Mouse (Mus musculus) gastrocnemius, adult 18-20 months (tissue): ENCODE data around the gene Cmtm5. TPM values are rescaled to one million over a fixed set of nuclear protein-coding genes. Genes with fewer than 3 reads are reported as not detected.
A peak's percentile ranks its signal among the peaks of the same experiment; 100 is the strongest.

ENCODE experiments used
- DNase-seq: peaks from one replicate; pipeline ENCODE4 v3.0.0; 2021; ENCODE audit warnings: low spot score
- long read RNA-seq, 2 experiments: library from polyadenylated mRNA; stranded (forward); transcript quantifications; one replicate each; pipeline ENCODE4 v2.0.0; 2021
- total RNA-seq, 2 experiments: library from RNA; stranded (reverse); gene quantifications; 2 replicates each; pipeline ENCODE4 v1.2.3; 2021

Cmtm5 gene
- under 1 TPM in 1 of 2 experiments, not detected in 1; 0.50 TPM for total RNA-seq
- long read RNA-seq, experiment 1 = 0 reads
- long read RNA-seq, experiment 2 = 0 reads

- DNase-seq = no peak
These were observed at the start of gene Cmtm5 for GRCm38 (mm10) chr14:54935904-54936830. Gene Cmtm5, plus strand, starts transcription at chr14:54936261.

- DNase-seq = no peak
These were observed 43.9 kb upstream of the Cmtm5 start, which contains the start of gene Pabpn1 for GRCm38 (mm10) chr14:54892200-54892599. Gene Pabpn1, plus strand, starts transcription at chr14:54892500.

GRCm38 (mm10) chr14:54893651-54894181, 42.3 kb upstream of the Cmtm5 start:
- peak; percentile 99 for DNase-seq

GRCm38 (mm10) chr14:54894296-54895151, 41.5 kb upstream of the Cmtm5 start:
- DNase-seq = peak; percentile 58

- no peak for DNase-seq
These were observed 38.6 kb upstream of the Cmtm5 start for GRCm38 (mm10) chr14:54897445-54897844.

GRCm38 (mm10) chr14:54900383-54900782, 35.7 kb upstream of the Cmtm5 start:
- peak; percentile 79 for DNase-seq

- DNase-seq = no peak
These were observed 32.4 kb upstream of the Cmtm5 start for GRCm38 (mm10) chr14:54903641-54904040.

- no peak for DNase-seq
These were observed 27.4 kb upstream of the Cmtm5 start for GRCm38 (mm10) chr14:54908682-54909081.

GRCm38 (mm10) chr14:54912109-54912850, 23.8 kb upstream of the Cmtm5 start:
- DNase-seq = no peak

GRCm38 (mm10) chr14:54912886-54913285, 23.2 kb upstream of the Cmtm5 start, which contains the start of gene Slc22a17:
Gene Slc22a17, minus strand, starts transcription at chr14:54913132.
- DNase-seq = peak; percentile 54

- no peak for DNase-seq
These were observed 22.7 kb upstream of the Cmtm5 start for GRCm38 (mm10) chr14:54913343-54913742.

- DNase-seq = no peak
These were observed 15.9 kb upstream of the Cmtm5 start for GRCm38 (mm10) chr14:54920076-54920685.

GRCm38 (mm10) chr14:54924641-54925348, 11.3 kb upstream of the Cmtm5 start:
- DNase-seq = peak; percentile 58

- DNase-seq = peak; percentile 66
These were observed 10.4 kb upstream of the Cmtm5 start, which contains the start of gene Efs for GRCm38 (mm10) chr14:54925349-54926342. Gene Efs, minus strand, starts transcription at chr14:54926126.

GRCm38 (mm10) chr14:54926401-54927158, 9.5 kb upstream of the Cmtm5 start:
- DNase-seq = peak; percentile 40

GRCm38 (mm10) chr14:54927296-54927695, 8.8 kb upstream of the Cmtm5 start:
- no peak for DNase-seq

GRCm38 (mm10) chr14:54929801-54930200, 6.3 kb upstream of the Cmtm5 start:
- DNase-seq = no peak

GRCm38 (mm10) chr14:54930431-54930830, 5.6 kb upstream of the Cmtm5 start:
- DNase-seq = no peak
